Mouse (Mus musculus) bone marrow, adult 2 months (tissue): ENCODE results near the gene Cmtm5. TPM values are rescaled to one million over a fixed set of nuclear protein-coding genes. Genes with fewer than 3 reads are reported as not detected.

Source experiments
- H3K27ac ChIP-seq: fragments of 200-500 bp; 2 replicates; pipeline ENCODE4 v1.5.1; 2012; ENCODE audit warnings: low read depth, mild to moderate bottlenecking, control low read depth, inconsistent platforms, low read length; ENCODE audit not compliant: control insufficient read depth, poor library complexity, insufficient read depth
- H3K4me1 ChIP-seq: fragments of 200-500 bp; 2 replicates; pipeline ENCODE4 v1.6.1; 2011; ENCODE audit warnings: low read length; ENCODE audit not compliant: control insufficient read depth, insufficient read depth
- H3K4me3 ChIP-seq: fragments of 200-500 bp; replicated peaks from 2 replicates; pipeline ENCODE3; 2011; ENCODE audit warnings: mild to moderate bottlenecking, low read depth, low read length, control low read depth; ENCODE audit not compliant: control insufficient read depth
- CTCF ChIP-seq: fragments of 200-500 bp; IDR thresholded peaks from 2 replicates; pipeline ENCODE4 v1.5.1; 2011; ENCODE audit warnings: low read length, control low read depth; ENCODE audit not compliant: control insufficient read depth, insufficient read depth
- POLR2A ChIP-seq: fragments of 200-500 bp; IDR thresholded peaks from 2 replicates; pipeline ENCODE4 v1.6.1; 2011; ENCODE audit warnings: low read depth, mild to moderate bottlenecking, control low read depth, low read length, borderline replicate concordance; ENCODE audit not compliant: control insufficient read depth
- WGBS: fragments of 180-500 bp; shearing (Covaris S2); methylation state at CpG from one replicate; pipeline ENCODE4 v1.1.7; 2018; 5-methylcytosine and 5-hydroxymethylcytosine counted together
- polyA plus RNA-seq: library from polyadenylated mRNA; stranded (reverse); fragments of >200 nt; gene quantifications from 2 replicates; pipeline ENCODE4 v1.2.4, GENCODE M21; 2011; ENCODE audit warnings: low replicate concordance; ENCODE audit not compliant: missing spikeins, insufficient read depth, insufficient read length

The Cmtm5 gene
- polyA plus RNA-seq, 1 experiment: not detected

DNA sequence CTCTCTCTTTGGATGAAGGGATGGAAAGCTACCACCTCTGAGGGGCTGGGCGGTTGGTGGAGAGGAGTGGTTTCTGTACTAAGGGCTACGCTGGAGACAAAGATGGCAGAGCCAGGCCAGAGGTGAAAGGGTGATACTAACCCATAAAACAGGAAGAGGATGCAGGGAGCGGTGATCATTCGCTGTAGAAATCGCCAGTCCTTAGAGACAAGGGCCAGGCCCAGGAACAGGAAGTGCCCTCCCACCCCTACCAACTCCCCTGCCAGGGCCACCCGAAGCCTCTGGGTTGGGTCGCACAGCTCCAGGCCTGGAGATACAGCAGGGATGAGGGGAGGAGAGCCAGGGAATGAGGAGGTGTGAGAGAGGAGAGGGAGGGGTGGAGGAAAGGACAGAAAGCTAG lies 27.4 kb upstream of the Cmtm5 start:
- no peaks in the 10 kb centered on the region for H3K4me1 ChIP-seq
- H3K4me3 ChIP-seq: no peak overlapping the region
- WGBS: 55% methylated on average over 7 of the region's 7 CpGs
- no peak for TF ChIP-seq CTCF
- TF ChIP-seq POLR2A: no peak
- no peak overlapping the region for H3K27ac ChIP-seq

DNA sequence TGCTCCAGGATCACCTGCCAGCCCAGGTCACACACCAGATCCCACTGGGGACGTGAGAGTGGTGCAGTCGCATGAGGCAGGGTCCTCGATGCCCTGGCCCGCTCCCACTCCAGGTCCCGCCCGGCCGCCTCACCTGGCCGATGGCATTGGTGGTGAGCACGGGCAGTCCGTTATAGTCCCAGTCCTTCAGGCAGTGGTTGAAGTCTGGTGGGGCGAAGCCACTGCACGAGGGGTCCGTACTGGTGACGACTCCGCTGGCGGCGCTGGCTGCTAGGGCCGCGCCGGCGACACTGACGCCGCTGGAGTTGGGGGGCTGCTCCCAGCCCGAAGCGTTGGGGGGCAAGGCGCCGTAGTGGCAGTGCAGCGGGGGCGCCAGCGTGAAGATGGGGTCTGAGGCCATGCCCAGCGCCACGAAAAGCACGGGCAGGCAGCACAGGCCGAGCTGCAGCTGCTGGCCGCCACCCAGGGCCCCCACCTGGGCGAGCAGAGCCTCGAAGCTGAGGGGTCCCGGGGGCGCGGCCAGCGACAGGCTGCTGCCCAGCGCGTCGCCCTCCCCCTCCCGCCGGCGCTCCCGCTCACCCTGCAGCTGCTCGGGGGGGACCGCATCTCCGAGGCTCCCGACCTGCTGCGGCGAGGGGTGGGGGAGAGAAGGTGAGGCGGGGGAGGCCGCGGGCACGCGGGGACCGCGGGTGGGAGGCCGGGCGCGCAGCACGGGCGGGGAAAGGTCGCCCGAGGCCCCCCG lies 23.8 kb upstream of the Cmtm5 start:
- no peaks in the 10 kb centered on the region for H3K4me1 ChIP-seq
- WGBS: 10% methylated on average over 67 of the region's 69 CpGs
- H3K27ac ChIP-seq: no peak overlapping the region
- no peak overlapping the region for H3K4me3 ChIP-seq
- no peak for TF ChIP-seq POLR2A
- TF ChIP-seq CTCF: no peak

DNA sequence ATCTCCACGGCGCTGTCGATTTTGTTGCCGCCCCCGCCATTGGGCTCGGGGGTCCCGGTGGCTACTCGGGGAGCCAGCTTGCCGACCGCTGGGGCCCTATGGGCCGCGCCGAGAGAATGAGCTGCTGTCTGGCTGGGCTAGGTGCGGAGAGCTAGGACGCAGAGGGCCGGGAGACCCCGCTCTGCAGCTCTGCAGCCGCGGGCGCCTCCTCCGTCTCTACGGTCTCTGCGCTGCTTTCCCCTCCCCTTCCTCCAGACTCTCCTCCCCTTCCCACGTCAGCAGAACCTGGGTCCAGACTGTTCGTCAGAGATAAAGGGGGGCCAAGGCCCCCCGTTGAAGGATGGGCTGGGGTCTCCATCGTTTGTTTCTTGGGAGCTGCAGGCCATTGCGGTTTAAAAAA lies 23.2 kb upstream of the Cmtm5 start, which contains the start of gene Slc22a17:
Gene Slc22a17 (minus strand): TSS at position 247 of the 400 bp plus-strand sequence.
- Histone ChIP-seq H3K27ac (no peak within 1 kb of the TSS), H3K4me1 (no peaks in the 10 kb centered on the region), H3K4me3 (no peak within 1 kb of the TSS)
- under 1% methylated on average over 28 of the region's 28 CpGs for WGBS
- TF ChIP-seq CTCF (no peak), POLR2A (peak; percentile 36; the same call in 1 of the 2 replicates)

DNA sequence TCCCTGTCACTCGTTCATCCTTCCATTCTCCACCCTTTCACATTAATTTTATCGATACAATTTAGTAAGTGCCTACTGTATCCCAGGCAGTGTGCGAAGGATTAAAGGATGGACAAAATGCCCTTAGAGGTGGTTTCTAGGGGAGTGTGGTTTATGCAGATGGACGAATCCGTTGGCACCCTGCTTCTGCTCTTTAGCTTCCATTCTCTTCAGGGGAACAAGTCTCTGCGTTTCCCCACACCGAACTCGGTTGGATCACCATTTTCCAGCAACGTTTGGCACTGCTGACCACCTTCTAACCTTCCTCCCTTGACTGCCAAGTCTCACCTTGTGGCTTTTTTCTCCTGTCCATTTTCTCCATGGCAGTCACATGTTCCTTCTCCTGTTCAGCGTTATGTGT lies 22.7 kb upstream of the Cmtm5 start:
- H3K27ac ChIP-seq: no peak overlapping the region
- 19% methylated on average over 10 of the region's 10 CpGs for WGBS
- TF ChIP-seq POLR2A: no peak
- TF ChIP-seq CTCF: no peak
- H3K4me1 ChIP-seq: no peaks in the 10 kb centered on the region
- H3K4me3 ChIP-seq: no peak overlapping the region

DNA sequence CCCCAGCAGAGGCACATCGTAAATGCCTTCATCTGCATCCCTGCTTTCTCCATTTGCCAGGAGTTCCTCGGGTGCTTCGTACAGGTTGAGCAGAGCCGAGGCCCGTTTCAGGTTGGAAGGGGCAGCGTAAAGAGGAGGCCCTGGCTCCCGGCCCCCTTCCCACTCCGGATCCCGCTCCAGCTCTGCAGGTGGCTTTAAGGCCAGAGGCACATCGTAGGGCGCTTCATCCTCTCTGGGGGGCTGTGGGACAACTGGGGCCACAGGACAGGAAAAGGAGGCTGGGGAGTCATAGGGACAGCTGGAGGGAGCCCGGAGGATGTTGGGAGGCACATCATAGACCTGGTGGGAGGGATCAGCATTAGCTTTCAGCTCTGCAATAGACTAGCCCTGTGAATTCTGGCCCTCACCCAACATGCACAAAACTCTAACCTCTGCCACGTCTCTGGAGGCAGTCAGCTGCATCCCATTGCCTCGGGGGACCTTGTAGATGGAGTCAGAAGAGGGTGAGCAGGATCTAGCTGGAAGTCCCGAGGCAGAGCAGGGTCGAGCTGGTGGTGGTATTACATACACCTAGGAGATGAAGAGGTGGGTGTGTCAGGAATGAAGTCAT lies 15.9 kb upstream of the Cmtm5 start:
- Histone ChIP-seq H3K4me1 (no peaks in the 10 kb centered on the region), H3K4me3 (no peak overlapping the region), H3K27ac (no peak overlapping the region; the same call in 1 of the 2 replicates)
- WGBS: 82% methylated on average over 16 of the region's 16 CpGs
- no peak for TF ChIP-seq POLR2A
- no peak for TF ChIP-seq CTCF

DNA sequence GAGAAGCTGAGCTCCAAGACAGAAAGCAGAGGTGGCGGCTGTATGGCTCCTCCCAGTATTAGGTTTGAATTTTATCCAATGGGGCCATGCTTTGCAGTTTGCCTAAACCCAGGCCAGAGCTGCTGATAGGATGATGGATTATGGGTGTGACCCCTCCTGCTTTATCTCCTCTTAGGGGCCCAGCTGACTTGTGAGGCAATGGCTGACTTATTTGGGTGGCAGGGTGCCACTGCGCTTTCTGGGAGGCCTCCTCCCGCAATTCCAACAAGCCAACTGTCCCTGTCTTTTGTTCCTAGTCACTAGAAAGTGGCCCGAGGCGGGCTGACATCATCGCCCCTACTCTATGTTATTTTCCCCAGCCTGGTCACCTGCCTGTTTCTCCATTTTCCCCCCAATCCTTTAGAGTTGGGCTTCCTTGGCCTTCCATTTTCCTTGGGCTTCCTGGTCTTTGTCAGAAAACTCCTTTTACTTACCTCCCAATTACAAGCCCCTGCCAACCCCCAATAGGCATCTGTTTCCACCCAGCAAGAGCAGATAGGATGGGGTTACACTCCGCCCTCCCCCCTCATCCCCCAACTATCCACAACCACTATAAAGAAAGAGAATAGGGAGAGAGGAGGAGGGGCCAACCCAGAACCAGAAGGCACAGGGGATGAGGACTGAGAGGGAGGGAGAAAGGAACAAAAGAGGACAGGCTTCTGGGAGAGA lies 11.3 kb upstream of the Cmtm5 start:
- 80% methylated on average over 7 of the region's 7 CpGs for WGBS
- H3K27ac ChIP-seq: no peak overlapping the region
- no peaks in the 10 kb centered on the region; the same call in 1 of the 2 replicates for H3K4me1 ChIP-seq
- H3K4me3 ChIP-seq: no peak overlapping the region
- TF ChIP-seq POLR2A (no peak), CTCF (no peak)

DNA sequence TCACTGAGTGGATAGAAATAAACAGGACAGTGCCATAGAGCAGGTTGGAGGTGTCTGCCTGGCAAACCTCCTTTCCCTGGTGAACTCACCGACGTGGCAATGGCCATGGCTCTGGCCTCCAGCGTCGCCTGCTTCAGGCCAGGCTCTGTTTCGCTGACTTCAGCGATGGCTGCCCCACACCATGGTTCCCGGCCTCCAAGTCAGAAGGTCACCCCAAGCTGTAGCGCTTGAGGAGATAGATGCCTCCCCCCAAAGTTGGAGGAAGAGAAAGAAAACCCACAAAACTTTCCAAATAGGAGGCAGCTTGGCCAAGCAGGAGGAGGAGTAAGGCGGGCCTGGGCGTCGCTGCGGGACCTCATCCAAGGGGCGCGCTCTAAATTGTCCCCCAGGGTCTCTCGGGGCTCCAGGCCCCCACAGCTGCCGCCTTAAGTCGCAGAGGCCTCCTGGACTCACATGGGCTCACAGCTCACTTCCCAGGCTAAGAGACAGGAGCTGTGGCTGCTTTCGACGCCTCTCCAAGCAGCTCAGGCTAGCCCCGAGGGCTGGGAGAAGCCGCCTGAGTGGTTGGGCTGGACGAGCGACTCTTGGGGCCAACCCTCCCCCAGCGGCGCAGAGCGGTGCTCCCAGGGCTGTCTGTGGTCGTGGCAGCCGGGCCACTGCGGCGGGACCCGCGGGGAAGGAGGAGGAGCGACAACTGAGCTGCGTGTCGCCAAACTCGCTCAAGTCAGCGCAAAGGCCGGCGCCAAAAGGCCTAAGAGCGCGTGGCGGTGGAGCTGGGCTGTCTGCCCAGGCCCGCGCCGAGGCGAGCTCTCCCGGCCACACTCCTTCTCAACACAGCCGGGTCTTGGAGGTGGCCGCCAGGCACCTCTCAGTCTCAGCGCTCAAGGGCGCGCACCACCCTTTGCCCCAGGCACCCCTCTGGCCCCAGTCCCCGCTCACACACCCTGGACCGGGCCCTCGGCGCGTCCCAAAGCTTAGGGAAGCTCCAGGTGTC lies 10.4 kb upstream of the Cmtm5 start, which contains the start of gene Efs:
Gene Efs (minus strand): TSS at position 778 of the 994 bp plus-strand sequence.
- peak within 1 kb of the TSS; percentile 33; the same call in 1 of the 2 replicates for H3K27ac ChIP-seq
- H3K4me1 ChIP-seq: no peaks in the 10 kb centered on the region; the same call in 1 of the 2 replicates
- no peak for TF ChIP-seq CTCF
- TF ChIP-seq POLR2A: no peak
- 14% methylated on average over 57 of the region's 57 CpGs for WGBS
- H3K4me3 ChIP-seq: no peak within 1 kb of the TSS
